Mouse (Mus musculus): ENCODE measurements around the gene Plekhm3. TPM values are rescaled to one million over a fixed set of nuclear protein-coding genes. Genes with fewer than 3 reads are reported as not detected.
A peak's percentile ranks its signal among the peaks of the same experiment; 100 is the strongest.

The Plekhm3 gene
- polyA plus RNA-seq, 1 experiment = 4.8 TPM

- DNase-seq = no peak
- Histone ChIP-seq H3K27ac (ENCODE audit: control insufficient read depth, insufficient read depth, low read length) (no peak overlapping the region), H3K4me3 (ENCODE audit: control insufficient read depth, insufficient read depth, low read length) (no peak overlapping the region), H3K36me3 (ENCODE audit: control insufficient read depth, insufficient read depth, low read length) (no peaks in the 10 kb centered on the region), H3K4me1 (replicated peaks; ENCODE audit: control insufficient read depth, insufficient read depth, low read length) (no peaks in the 10 kb centered on the region), H3K27me3 (ENCODE audit: control insufficient read depth, insufficient read depth, low read length) (no peaks in the 10 kb centered on the region)
- TF ChIP-seq CTCF (IDR thresholded peaks at IDR 0.05; ENCODE audit: borderline replicate concordance, control insufficient read depth, extremely low read depth, insufficient read depth, low read length, poor library complexity) (no peak), POLR2A (IDR thresholded peaks at IDR 0.05; ENCODE audit: control insufficient read depth, extremely low read depth, insufficient read depth, low read length, poor library complexity) (no peak)
- WGBS = 98% methylated on average over 1 of the region's 1 CpGs
These were observed 23.7 kb downstream of the Plekhm3 start for GRCm38 (mm10) chr1:64932921-64933320.

GRCm38 (mm10) chr1:64930124-64930523 is 26.5 kb downstream of the Plekhm3 start:
- DNase-seq = no peak
- TF ChIP-seq CTCF (IDR thresholded peaks at IDR 0.05; ENCODE audit: borderline replicate concordance, control insufficient read depth, extremely low read depth, insufficient read depth, low read length, poor library complexity) (no peak), POLR2A (IDR thresholded peaks at IDR 0.05; ENCODE audit: control insufficient read depth, extremely low read depth, insufficient read depth, low read length, poor library complexity) (no peak)
- Histone ChIP-seq H3K27me3 (ENCODE audit: control insufficient read depth, insufficient read depth, low read length) (no peaks in the 10 kb centered on the region), H3K4me1 (replicated peaks; ENCODE audit: control insufficient read depth, insufficient read depth, low read length) (no peaks in the 10 kb centered on the region), H3K36me3 (ENCODE audit: control insufficient read depth, insufficient read depth, low read length) (no peaks in the 10 kb centered on the region), H3K27ac (ENCODE audit: control insufficient read depth, insufficient read depth, low read length) (no peak overlapping the region), H3K4me3 (ENCODE audit: control insufficient read depth, insufficient read depth, low read length) (no peak overlapping the region)
- WGBS = 87% methylated on average over 6 of the region's 6 CpGs

GRCm38 (mm10) chr1:64929673-64930072 is 27.0 kb downstream of the Plekhm3 start:
- no peak for DNase-seq
- H3K27ac ChIP-seq (ENCODE audit: control insufficient read depth, insufficient read depth, low read length) = no peak overlapping the region
- over 99% methylated on average over 4 of the region's 4 CpGs for WGBS
- no peak overlapping the region for H3K4me3 ChIP-seq (ENCODE audit: control insufficient read depth, insufficient read depth, low read length)
- H3K27me3 ChIP-seq (ENCODE audit: control insufficient read depth, insufficient read depth, low read length) = no peaks in the 10 kb centered on the region
- H3K36me3 ChIP-seq (ENCODE audit: control insufficient read depth, insufficient read depth, low read length) = no peaks in the 10 kb centered on the region
- TF ChIP-seq CTCF (IDR thresholded peaks at IDR 0.05; ENCODE audit: borderline replicate concordance, control insufficient read depth, extremely low read depth, insufficient read depth, low read length, poor library complexity) (no peak), POLR2A (IDR thresholded peaks at IDR 0.05; ENCODE audit: control insufficient read depth, extremely low read depth, insufficient read depth, low read length, poor library complexity) (no peak)
- no peaks in the 10 kb centered on the region for H3K4me1 ChIP-seq (replicated peaks; ENCODE audit: control insufficient read depth, insufficient read depth, low read length)

GRCm38 (mm10) chr1:64928542-64928941 is 28.1 kb downstream of the Plekhm3 start:
- Histone ChIP-seq H3K4me1 (replicated peaks; ENCODE audit: control insufficient read depth, insufficient read depth, low read length) (no peaks in the 10 kb centered on the region), H3K27ac (ENCODE audit: control insufficient read depth, insufficient read depth, low read length) (no peak overlapping the region), H3K27me3 (ENCODE audit: control insufficient read depth, insufficient read depth, low read length) (no peaks in the 10 kb centered on the region), H3K4me3 (ENCODE audit: control insufficient read depth, insufficient read depth, low read length) (no peak overlapping the region), H3K36me3 (ENCODE audit: control insufficient read depth, insufficient read depth, low read length) (no peaks in the 10 kb centered on the region)
- DNase-seq = no peak
- WGBS = 94% methylated on average over 3 of the region's 3 CpGs
- TF ChIP-seq CTCF (IDR thresholded peaks at IDR 0.05; ENCODE audit: borderline replicate concordance, control insufficient read depth, extremely low read depth, insufficient read depth, low read length, poor library complexity) (no peak), POLR2A (IDR thresholded peaks at IDR 0.05; ENCODE audit: control insufficient read depth, extremely low read depth, insufficient read depth, low read length, poor library complexity) (no peak)

GRCm38 (mm10) chr1:64927437-64928274 is 29.0 kb downstream of the Plekhm3 start:
- TF ChIP-seq POLR2A (IDR thresholded peaks at IDR 0.05; ENCODE audit: control insufficient read depth, extremely low read depth, insufficient read depth, low read length, poor library complexity) (no peak), CTCF (IDR thresholded peaks at IDR 0.05; ENCODE audit: borderline replicate concordance, control insufficient read depth, extremely low read depth, insufficient read depth, low read length, poor library complexity) (no peak)
- no peak overlapping the region for H3K27ac ChIP-seq (ENCODE audit: control insufficient read depth, insufficient read depth, low read length)
- H3K4me3 ChIP-seq (ENCODE audit: control insufficient read depth, insufficient read depth, low read length) = no peak overlapping the region
- H3K4me1 ChIP-seq (replicated peaks; ENCODE audit: control insufficient read depth, insufficient read depth, low read length) = no peaks in the 10 kb centered on the region
- DNase-seq = peak; percentile 3
- WGBS = 75% methylated on average over 15 of the region's 15 CpGs
- H3K27me3 ChIP-seq (ENCODE audit: control insufficient read depth, insufficient read depth, low read length) = no peaks in the 10 kb centered on the region
- H3K36me3 ChIP-seq (ENCODE audit: control insufficient read depth, insufficient read depth, low read length) = no peaks in the 10 kb centered on the region

GRCm38 (mm10) chr1:64925594-64925993 is 31.0 kb downstream of the Plekhm3 start:
- Histone ChIP-seq H3K4me1 (replicated peaks; ENCODE audit: control insufficient read depth, insufficient read depth, low read length) (no peaks in the 10 kb centered on the region), H3K27ac (ENCODE audit: control insufficient read depth, insufficient read depth, low read length) (no peak overlapping the region), H3K27me3 (ENCODE audit: control insufficient read depth, insufficient read depth, low read length) (no peaks in the 10 kb centered on the region), H3K36me3 (ENCODE audit: control insufficient read depth, insufficient read depth, low read length) (no peaks in the 10 kb centered on the region), H3K4me3 (ENCODE audit: control insufficient read depth, insufficient read depth, low read length) (no peak overlapping the region)
- TF ChIP-seq CTCF (IDR thresholded peaks at IDR 0.05; ENCODE audit: borderline replicate concordance, control insufficient read depth, extremely low read depth, insufficient read depth, low read length, poor library complexity) (no peak), POLR2A (IDR thresholded peaks at IDR 0.05; ENCODE audit: control insufficient read depth, extremely low read depth, insufficient read depth, low read length, poor library complexity) (no peak)
- DNase-seq = no peak
- 83% methylated on average over 3 of the region's 3 CpGs for WGBS

Data from thymus, adult 2 months (tissue).